Comparison of ENCODE assay signal across 9 mouse cellular contexts in the genomic region with DNA sequence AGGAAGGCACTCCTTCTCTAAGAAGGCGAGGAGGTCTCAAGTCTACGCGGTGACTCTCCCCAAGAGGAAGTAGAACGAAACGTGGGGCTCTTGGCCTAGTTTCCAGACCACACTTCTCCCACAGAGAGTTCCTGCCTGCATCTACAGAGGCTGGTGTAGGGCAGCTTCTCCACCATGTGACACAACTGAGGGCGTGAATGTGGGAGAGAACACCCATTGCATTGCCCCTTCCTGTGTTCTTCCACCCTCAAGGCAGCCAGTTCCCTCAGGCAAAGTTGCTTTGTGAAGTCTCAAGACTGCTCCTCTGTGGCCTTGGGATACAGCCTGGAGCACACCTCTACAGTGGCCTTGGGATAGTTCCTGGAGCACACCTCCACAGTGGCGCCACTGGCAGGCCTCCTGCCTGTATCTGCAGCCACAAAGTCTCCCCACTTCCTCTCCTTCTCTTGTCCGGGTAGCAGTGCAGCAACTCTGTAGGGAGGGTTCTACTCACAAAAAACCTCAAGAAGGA. TPM values are rescaled to one million over a fixed set of nuclear protein-coding genes. Genes with fewer than 3 reads are reported as not detected.
DNase-seq lines count a peak whose midpoint lies in the region; ATAC-seq and TF ChIP-seq lines count a peak whose summit lies in the region.
"Had no signal": no experiment of that assay in that cellular context is flagged by ENCODE, and none has a peak within 500 bp of the region (broad histone marks: within the 10 kb centered on the region; RNA-seq: fewer than 3 reads in every experiment).

No protein-coding gene starts in this region.

- H3K4me2 ChIP-seq in liver, embryonic 12.5 days: peak overlapping the region; percentile 95

- H3K4me1 ChIP-seq in liver, embryonic 12.5 days: peaks cover 51% of the 10 kb centered on the region
- H3K4me1 ChIP-seq in cerebellum, adult 2 months (ENCODE audit: control insufficient read depth, insufficient read depth, low read length): peaks cover 18% of the 10 kb centered on the region

- DNase-seq in layer of hippocampus, adult 9-11 months: peak; percentile 68
- DNase-seq in layer of hippocampus, adult 11-12 months (ENCODE audit: low spot score): no peak
- DNase-seq in ZHBTc4 (ENCODE audit: low read depth, low spot score): peak; percentile 64
- peak; percentile 57 for DNase-seq in splenic B cell, adult 2 months (ENCODE audit: low read depth, low spot score)
- no peak for DNase-seq in kidney, adult 8-10 months
- no peak for DNase-seq in embryo, embryonic 11 days
- no peak for DNase-seq in cerebellum, adult 2 months
- DNase-seq: kidney, adult 9 months had no signal

- no peaks in the 10 kb centered on the region for H3K9me3 ChIP-seq in liver, embryonic 12.5 days (replicated peaks)

- no peaks in the 10 kb centered on the region for H3K27me3 ChIP-seq in liver, embryonic 12.5 days (replicated peaks)
- no peaks in the 10 kb centered on the region for H3K27me3 ChIP-seq in splenic B cell, adult 2 months (ENCODE audit: control insufficient read depth, insufficient read depth, low read length, poor library complexity, severe bottlenecking)
- H3K27me3 ChIP-seq in cerebellum, adult 2 months (ENCODE audit: control insufficient read depth, insufficient read depth, low read length): no peaks in the 10 kb centered on the region

- TF ChIP-seq CTCF in cerebellum, adult 2 months (IDR thresholded peaks at IDR 0.05; ENCODE audit: borderline replicate concordance, insufficient read depth, low read depth, low read length): no peak

- peak overlapping the region; percentile 63 for H3K27ac ChIP-seq in liver, embryonic 12.5 days
- H3K27ac ChIP-seq in cerebellum, adult 2 months (ENCODE audit: insufficient read depth, low read length): no peak overlapping the region

- no peak overlapping the region for H3K9ac ChIP-seq in liver, embryonic 12.5 days

- WGBS in liver, embryonic 12.5 days (ENCODE audit: insufficient replicate concordance): 48% methylated on average over 8 of the region's 8 CpGs
- 86% methylated on average over 8 of the region's 8 CpGs for WGBS in cerebellum, adult 2 months

- peak overlapping the region; percentile 99; the same call in 1 of the 2 replicates for H3K4me3 ChIP-seq in liver, embryonic 12.5 days
- no peak overlapping the region for H3K4me3 ChIP-seq in cerebellum, adult 2 months (replicated peaks; ENCODE audit: insufficient read depth, low read depth, low read length)

- H3K36me3 ChIP-seq in liver, embryonic 12.5 days: peaks cover 59% of the 10 kb centered on the region
- H3K36me3 ChIP-seq in splenic B cell, adult 2 months (ENCODE audit: control insufficient read depth, insufficient read depth, low read length, poor library complexity, severe bottlenecking): peaks cover under 1% of the 10 kb centered on the region; the same call in 1 of the 2 replicates

- no peak for TF ChIP-seq POLR2A in cerebellum, adult 2 months (IDR thresholded peaks at IDR 0.05; ENCODE audit: borderline replicate concordance, insufficient read depth, low read length)

- ATAC-seq in liver, embryonic 12.5 days: no peak

RNA-seq across cellular contexts. Expression of a gene that starts 1.9 kb away (rescaled TPM):
- polyA plus RNA-seq in liver, embryonic 12.5 days (2016; fragmentation: Nextera tagmentation; extraction: Ambion mirVana): 16.6 and 17.3 TPM in 2 replicates
- polyA plus RNA-seq in cerebellum, adult 2 months (2012; rRNA removed): 65.9 and 69.4 TPM in 2 replicates

RNA-seq across cellular contexts. Expression of a gene that starts 2.0 kb away (rescaled TPM):
- 37.1 and 38.7 TPM in 2 replicates for polyA plus RNA-seq in liver, embryonic 12.5 days (2016; fragmentation: Nextera tagmentation; extraction: Ambion mirVana)
- 45.0 and 49.7 TPM in 2 replicates for polyA plus RNA-seq in cerebellum, adult 2 months (2012; rRNA removed)

RNA-seq across cellular contexts. Expression of a gene that starts 13.4 kb away (rescaled TPM):
- 0.18 and 0.36 TPM in 2 replicates for polyA plus RNA-seq in liver, embryonic 12.5 days (2016; fragmentation: Nextera tagmentation; extraction: Ambion mirVana)
- polyA plus RNA-seq in cerebellum, adult 2 months (2012; rRNA removed): 0.13 TPM in 1 of 2 replicates, not detected in the other

RNA-seq across cellular contexts. Expression of a gene that starts 30.7 kb away (rescaled TPM):
- 29.3 and 31.4 TPM in 2 replicates for polyA plus RNA-seq in liver, embryonic 12.5 days (2016; fragmentation: Nextera tagmentation; extraction: Ambion mirVana)
- 43.6 and 45.2 TPM in 2 replicates for polyA plus RNA-seq in cerebellum, adult 2 months (2012; rRNA removed)

RNA-seq across cellular contexts. Expression of a gene that starts 41.2 kb away (rescaled TPM):
- polyA plus RNA-seq in liver, embryonic 12.5 days (2016; fragmentation: Nextera tagmentation; extraction: Ambion mirVana): 149 and 160 TPM in 2 replicates
- 12.0 and 15.5 TPM in 2 replicates for polyA plus RNA-seq in cerebellum, adult 2 months (2012; rRNA removed)

Comparison
In these comparisons a context has a peak if more than half of its experiments do, and no peak if none do; other contexts are left out.
1. DNase-seq: peak in layer of hippocampus, adult 9-11 months (single experiment), ZHBTc4 (single experiment) and splenic B cell, adult 2 months (single experiment); none in layer of hippocampus, adult 11-12 months (single experiment), kidney, adult 8-10 months (0 of 2), embryo, embryonic 11 days (single experiment) and cerebellum, adult 2 months (0 of 2).